Mouse (Mus musculus): ENCODE data around the gene Dnm3. TPM values are rescaled to one million over a fixed set of nuclear protein-coding genes. Genes with fewer than 3 reads are reported as not detected.

The Dnm3 gene
- polyA plus RNA-seq, 1 experiment from 2014 or later = 6.5 TPM

GRCm38 (mm10) chr1:162207708-162208043, 270.2 kb downstream of the Dnm3 start:
- Histone ChIP-seq H3K4me3 (ENCODE audit: low read length) (peak overlapping the region; percentile 13; the same call in 1 of the 2 replicates), H3K9ac (ENCODE audit: low read depth, low read length) (peak overlapping the region; percentile 18; the same call in 1 of the 2 replicates), H3K27me3 (ENCODE audit: control insufficient read depth, insufficient read depth, low read length) (no peaks in the 10 kb centered on the region), H3K36me3 (ENCODE audit: control insufficient read depth, insufficient read depth, low read length) (no peaks in the 10 kb centered on the region), H3K9me3 (ENCODE audit: control insufficient read depth, low read length) (no peaks in the 10 kb centered on the region), H3K27ac (ENCODE audit: low read depth, low read length) (peak overlapping the region; percentile 82), H3K4me1 (ENCODE audit: control insufficient read depth, insufficient read depth, low read length) (peaks cover 15% of the 10 kb centered on the region), H3K4me2 (replicated peaks; ENCODE audit: low read depth, low read length) (peak overlapping the region; percentile 35)
- no peak for ATAC-seq (ENCODE audit: low FRiP score, low TSS enrichment)
- WGBS = 31% methylated on average over 7 of the region's 7 CpGs

GRCm38 (mm10) chr1:162206998-162207707, 270.7 kb downstream of the Dnm3 start:
- peaks cover 19% of the 10 kb centered on the region for H3K4me1 ChIP-seq (ENCODE audit: control insufficient read depth, insufficient read depth, low read length)
- WGBS = 27% methylated on average over 12 of the region's 12 CpGs
- H3K27ac ChIP-seq (ENCODE audit: low read depth, low read length) = peak overlapping the region; percentile 82
- H3K4me2 ChIP-seq (replicated peaks; ENCODE audit: low read depth, low read length) = peak overlapping the region; percentile 35
- no peaks in the 10 kb centered on the region for H3K9me3 ChIP-seq (ENCODE audit: control insufficient read depth, low read length)
- peak overlapping the region; percentile 18; the same call in 1 of the 2 replicates for H3K9ac ChIP-seq (ENCODE audit: low read depth, low read length)
- no peak for ATAC-seq (ENCODE audit: low FRiP score, low TSS enrichment)
- H3K4me3 ChIP-seq (ENCODE audit: low read length) = peak overlapping the region; percentile 13; the same call in 1 of the 2 replicates
- H3K27me3 ChIP-seq (ENCODE audit: control insufficient read depth, insufficient read depth, low read length) = no peaks in the 10 kb centered on the region
- H3K36me3 ChIP-seq (ENCODE audit: control insufficient read depth, insufficient read depth, low read length) = no peaks in the 10 kb centered on the region

DNA sequence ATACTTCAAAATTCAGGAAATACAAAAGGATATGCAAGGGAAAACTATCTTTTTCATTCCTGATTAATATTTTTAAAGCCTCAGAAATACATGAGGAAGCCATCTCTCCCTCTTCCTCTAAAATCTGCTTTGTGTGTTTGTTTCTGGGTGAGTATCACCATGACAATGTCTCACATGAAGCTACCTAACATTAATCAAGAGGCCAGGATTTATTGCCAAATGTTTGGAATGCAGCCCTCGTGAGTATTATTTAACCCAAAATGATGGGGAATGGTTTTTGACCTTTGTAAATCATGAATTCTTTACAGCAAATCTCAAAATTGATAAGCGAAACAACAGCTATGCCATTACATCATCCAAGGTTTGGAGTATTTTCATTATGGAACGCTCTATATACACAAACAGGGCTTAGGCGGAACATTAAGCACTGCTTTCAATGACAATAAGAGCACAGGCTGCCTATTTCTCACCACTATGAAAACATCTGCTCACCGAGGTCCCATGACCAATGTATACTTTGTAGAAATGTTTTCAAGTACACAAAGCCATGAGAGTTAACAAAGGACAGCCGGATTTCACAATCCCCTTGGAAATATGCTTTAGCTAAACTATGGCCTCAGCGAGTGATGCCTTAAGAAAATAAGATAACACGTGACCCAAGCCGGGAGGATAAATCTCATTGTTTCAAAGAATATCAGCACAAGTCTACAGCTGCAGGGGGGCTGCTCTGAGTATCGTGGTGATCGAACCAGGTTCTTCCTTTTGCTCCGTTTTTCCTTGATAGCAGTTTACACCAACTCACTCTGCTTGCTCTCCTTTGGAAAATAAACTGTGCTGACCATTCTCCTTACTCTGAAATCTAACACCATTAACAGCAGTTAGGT, 275.1 kb downstream of the Dnm3 start:
- Histone ChIP-seq H3K9me3 (ENCODE audit: control insufficient read depth, low read length) (no peaks in the 10 kb centered on the region), H3K4me3 (ENCODE audit: low read length) (no peak overlapping the region), H3K27me3 (ENCODE audit: control insufficient read depth, insufficient read depth, low read length) (no peaks in the 10 kb centered on the region), H3K9ac (ENCODE audit: low read depth, low read length) (no peak overlapping the region), H3K36me3 (ENCODE audit: control insufficient read depth, insufficient read depth, low read length) (no peaks in the 10 kb centered on the region), H3K4me1 (ENCODE audit: control insufficient read depth, insufficient read depth, low read length) (peaks cover 17% of the 10 kb centered on the region), H3K27ac (ENCODE audit: low read depth, low read length) (0 out of 2 replicates have a peak overlapping the region, but pooled peaks have one; percentile 18), H3K4me2 (replicated peaks; ENCODE audit: low read depth, low read length) (no peak overlapping the region; the same call in 1 of the 2 replicates)
- ATAC-seq (ENCODE audit: low FRiP score, low TSS enrichment) = peak; percentile 50
- 37% methylated on average over 12 of the region's 12 CpGs for WGBS

GRCm38 (mm10) chr1:162200446-162200845, 277.4 kb downstream of the Dnm3 start:
- ATAC-seq (ENCODE audit: low FRiP score, low TSS enrichment) = no peak
- no peaks in the 10 kb centered on the region for H3K36me3 ChIP-seq (ENCODE audit: control insufficient read depth, insufficient read depth, low read length)

DNA sequence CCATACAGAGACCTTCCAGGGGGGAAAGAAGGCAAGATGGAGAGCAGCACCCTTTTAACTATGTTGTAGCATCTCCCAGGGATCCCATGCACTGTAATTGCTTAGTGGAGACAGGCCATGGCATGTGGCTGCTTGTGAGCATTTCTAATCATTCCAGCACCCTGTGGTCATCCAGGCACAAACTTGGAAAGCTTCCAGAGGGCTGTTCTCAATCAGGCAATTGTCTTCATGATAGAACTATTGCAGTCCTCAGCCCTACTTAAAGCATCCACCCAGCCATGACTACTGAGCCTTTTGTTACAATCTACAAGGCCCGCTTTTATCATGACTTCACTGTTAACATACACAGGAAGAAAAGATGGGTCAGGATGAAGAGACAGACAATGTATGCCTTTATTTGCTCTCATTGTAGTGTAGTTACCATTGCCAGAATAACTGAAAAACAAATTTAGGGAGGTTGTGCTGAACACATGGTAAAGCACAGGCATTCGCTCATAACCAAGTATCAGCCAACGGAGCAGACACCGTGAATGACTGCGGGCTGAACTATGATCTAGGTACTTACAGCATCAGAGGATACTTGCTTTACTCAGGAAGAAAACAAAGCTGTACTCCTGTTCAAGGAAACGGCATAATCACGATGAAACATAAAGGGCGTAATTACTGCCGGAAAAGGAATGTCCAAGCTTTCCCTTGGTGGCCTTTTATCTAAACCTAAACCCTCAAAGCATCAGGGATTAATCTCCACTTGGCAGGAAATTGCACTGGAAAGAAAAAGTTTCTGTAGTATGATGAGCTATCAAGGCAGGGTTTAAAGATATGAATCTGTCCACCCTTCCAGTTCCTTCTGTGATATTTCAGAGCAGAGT, 280.8 kb downstream of the Dnm3 start:
- WGBS = 78% methylated on average over 9 of the region's 9 CpGs
- Histone ChIP-seq H3K4me2 (replicated peaks; ENCODE audit: low read depth, low read length) (no peak overlapping the region), H3K27ac (ENCODE audit: low read depth, low read length) (no peak overlapping the region), H3K36me3 (ENCODE audit: control insufficient read depth, insufficient read depth, low read length) (no peaks in the 10 kb centered on the region), H3K4me1 (ENCODE audit: control insufficient read depth, insufficient read depth, low read length) (no peaks in the 10 kb centered on the region), H3K27me3 (ENCODE audit: control insufficient read depth, insufficient read depth, low read length) (no peaks in the 10 kb centered on the region), H3K9ac (ENCODE audit: low read depth, low read length) (no peak overlapping the region), H3K9me3 (ENCODE audit: control insufficient read depth, low read length) (no peaks in the 10 kb centered on the region), H3K4me3 (ENCODE audit: low read length) (no peak overlapping the region)
- ATAC-seq (ENCODE audit: low FRiP score, low TSS enrichment) = no peak

More at GRCm38 (mm10) chr1:162200446-162200845, 277.4 kb downstream of the Dnm3 start:
- H3K4me3 ChIP-seq (ENCODE audit: low read length) = no peak overlapping the region
- H3K4me2 ChIP-seq (replicated peaks; ENCODE audit: low read depth, low read length) = no peak overlapping the region
- 75% methylated on average over 6 of the region's 6 CpGs for WGBS
- peaks cover 10% of the 10 kb centered on the region; the same call in 1 of the 2 replicates for H3K4me1 ChIP-seq (ENCODE audit: control insufficient read depth, insufficient read depth, low read length)
- no peak overlapping the region for H3K27ac ChIP-seq (ENCODE audit: low read depth, low read length)
- H3K9me3 ChIP-seq (ENCODE audit: control insufficient read depth, low read length) = no peaks in the 10 kb centered on the region
- no peak overlapping the region for H3K9ac ChIP-seq (ENCODE audit: low read depth, low read length)
- H3K27me3 ChIP-seq (ENCODE audit: control insufficient read depth, insufficient read depth, low read length) = no peaks in the 10 kb centered on the region

- WGBS = 89% methylated on average over 4 of the region's 4 CpGs
- Histone ChIP-seq H3K4me2 (replicated peaks; ENCODE audit: low read depth, low read length) (no peak overlapping the region), H3K27me3 (ENCODE audit: control insufficient read depth, insufficient read depth, low read length) (no peaks in the 10 kb centered on the region), H3K9me3 (ENCODE audit: control insufficient read depth, low read length) (no peaks in the 10 kb centered on the region), H3K4me1 (ENCODE audit: control insufficient read depth, insufficient read depth, low read length) (peaks cover 33% of the 10 kb centered on the region), H3K9ac (ENCODE audit: low read depth, low read length) (no peak overlapping the region), H3K4me3 (ENCODE audit: low read length) (no peak overlapping the region), H3K36me3 (ENCODE audit: control insufficient read depth, insufficient read depth, low read length) (no peaks in the 10 kb centered on the region), H3K27ac (ENCODE audit: low read depth, low read length) (no peak overlapping the region)
- no peak for ATAC-seq (ENCODE audit: low FRiP score, low TSS enrichment)
These were observed 289.1 kb downstream of the Dnm3 start for GRCm38 (mm10) chr1:162188744-162189143.

DNA sequence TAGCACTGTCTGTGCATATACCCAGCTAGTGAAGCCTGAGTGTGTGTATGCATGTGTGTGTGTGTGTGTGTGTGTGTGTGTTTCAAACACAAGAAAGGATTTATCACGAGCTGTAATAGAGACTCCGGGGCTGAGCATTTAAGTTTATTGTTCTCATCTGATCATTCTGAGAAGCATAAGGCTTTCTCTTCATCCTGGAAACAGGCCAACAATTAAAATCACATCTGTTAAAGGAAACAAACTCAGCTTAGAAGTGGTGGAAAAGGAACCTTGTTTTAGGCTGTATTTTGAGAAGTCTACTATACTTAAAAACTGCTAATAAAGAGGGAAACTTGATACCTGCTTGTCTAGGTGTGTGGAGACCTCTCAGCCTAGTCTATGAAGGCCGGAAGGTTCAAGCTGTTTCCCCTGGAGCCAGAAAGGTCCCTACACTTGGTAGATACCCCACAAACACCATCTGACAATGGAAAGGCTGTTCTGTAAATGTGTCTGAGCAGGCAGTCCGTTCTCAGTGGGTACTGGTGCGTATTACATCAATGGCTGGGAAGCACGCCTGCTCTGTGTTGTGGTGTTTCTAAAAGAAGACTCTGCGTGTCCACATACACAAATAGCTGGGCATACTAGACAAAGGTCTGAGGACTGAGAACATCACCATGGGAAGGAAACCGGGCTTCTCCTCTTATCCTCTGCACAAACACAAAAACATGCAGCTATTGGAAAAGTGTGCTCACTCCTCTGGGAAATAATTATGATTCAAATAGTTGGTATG, 290.3 kb downstream of the Dnm3 start:
- peak overlapping the region; percentile 35; the same call in 1 of the 2 replicates for H3K9ac ChIP-seq (ENCODE audit: low read depth, low read length)

More for the DNA sequence above, 290.3 kb downstream of the Dnm3 start:
- Histone ChIP-seq H3K27me3 (ENCODE audit: control insufficient read depth, insufficient read depth, low read length) (no peaks in the 10 kb centered on the region), H3K4me2 (replicated peaks; ENCODE audit: low read depth, low read length) (0 out of 2 replicates have a peak overlapping the region, but pooled peaks have one; percentile 13), H3K27ac (ENCODE audit: low read depth, low read length) (peak overlapping the region; percentile 93), H3K4me1 (ENCODE audit: control insufficient read depth, insufficient read depth, low read length) (peaks cover 43% of the 10 kb centered on the region), H3K4me3 (ENCODE audit: low read length) (no peak overlapping the region), H3K36me3 (ENCODE audit: control insufficient read depth, insufficient read depth, low read length) (no peaks in the 10 kb centered on the region), H3K9me3 (ENCODE audit: control insufficient read depth, low read length) (no peaks in the 10 kb centered on the region)
- WGBS = 28% methylated on average over 8 of the region's 8 CpGs
- peak; percentile 60 for ATAC-seq (ENCODE audit: low FRiP score, low TSS enrichment)

Data from kidney, embryonic 14.5 days (tissue).